Mouse (Mus musculus) testis, postnatal 14 days (tissue): Measurements from ENCODE around the gene Pdpk1.
"Not testable (repeated sequence)": the region's sequence is repeated elsewhere in the genome, so short reads cannot be mapped to it uniquely, and the experiment has no call there.

Experiments
- DNase-seq: peaks from one replicate; pipeline ENCODE4 v3.0.0; 2021; ENCODE audit warnings: low spot score

Pdpk1 gene

GRCm38 (mm10) chr17:24113031-24113430, 37.7 kb downstream of the Pdpk1 start:
- no peak for DNase-seq

- no peak for DNase-seq
Observed at GRCm38 (mm10) chr17:24111256-24111655, 39.5 kb downstream of the Pdpk1 start.

GRCm38 (mm10) chr17:24108896-24109295, 41.8 kb downstream of the Pdpk1 start:
- DNase-seq, result no peak

- no peak for DNase-seq
Observed at GRCm38 (mm10) chr17:24105111-24105510, 45.6 kb downstream of the Pdpk1 start.

- DNase-seq, result no peak
Observed at GRCm38 (mm10) chr17:24098354-24098753, 52.4 kb downstream of the Pdpk1 start.

- DNase-seq, result no peak
Observed at GRCm38 (mm10) chr17:24090575-24090974, 60.1 kb downstream of the Pdpk1 start.

GRCm38 (mm10) chr17:24086399-24086798, 64.3 kb downstream of the Pdpk1 start:
- DNase-seq, result not testable (repeated sequence)

- DNase-seq, result no peak
Observed at GRCm38 (mm10) chr17:24084593-24084992, 66.1 kb downstream of the Pdpk1 start.

GRCm38 (mm10) chr17:24077101-24077500, 73.6 kb downstream of the Pdpk1 start:
- no peak for DNase-seq

GRCm38 (mm10) chr17:24072919-24073696, 77.6 kb downstream of the Pdpk1 start, which contains the start of gene Kctd5:
Kctd5 (minus strand) TSS chr17:24073485.
- DNase-seq, result peak; percentile 93

GRCm38 (mm10) chr17:24069531-24069930, 81.2 kb downstream of the Pdpk1 start:
- no peak for DNase-seq

- no peak for DNase-seq
Observed at GRCm38 (mm10) chr17:24068271-24068670, 82.5 kb downstream of the Pdpk1 start.

- no peak for DNase-seq
Observed at GRCm38 (mm10) chr17:24062459-24063155, 88.1 kb downstream of the Pdpk1 start.

GRCm38 (mm10) chr17:24057730-24058245, 92.9 kb downstream of the Pdpk1 start:
- no peak for DNase-seq

GRCm38 (mm10) chr17:24056636-24057625, 93.8 kb downstream of the Pdpk1 start:
- no peak for DNase-seq

- no peak for DNase-seq
Observed at GRCm38 (mm10) chr17:24049008-24049407, 101.7 kb downstream of the Pdpk1 start.

GRCm38 (mm10) chr17:24048053-24048452, 102.7 kb downstream of the Pdpk1 start:
- DNase-seq, result no peak

- DNase-seq, result no peak
Observed at GRCm38 (mm10) chr17:24046026-24046425, 104.7 kb downstream of the Pdpk1 start.

- no peak for DNase-seq
Observed at GRCm38 (mm10) chr17:24045608-24046007, 105.1 kb downstream of the Pdpk1 start.

- DNase-seq, result no peak
Observed at GRCm38 (mm10) chr17:24044482-24044881, 106.2 kb downstream of the Pdpk1 start.

GRCm38 (mm10) chr17:24037844-24038243, 112.9 kb downstream of the Pdpk1 start, which contains the start of gene Prss27:
Prss27 (plus strand) TSS chr17:24038144.
- DNase-seq, result no peak

GRCm38 (mm10) chr17:24037360-24037759, 113.4 kb downstream of the Pdpk1 start:
- no peak for DNase-seq
